Mouse (Mus musculus) liver, embryonic 11.5 days (tissue): ENCODE measurements at regions not wholly inside any gene's neighbourhood (a gene's known extent, or its start where the extent isn't known, plus 50 kb on each side); places are given as distances from the start of the nearest gene placed in this dataset.

Experiments
- ATAC-seq: fragments of 200-750 bp; cut with Nextera tagmentation; replicated peaks from 2 replicates; pipeline ENCODE4 v1.8.0; 2017; ENCODE audit warnings: moderate number of reproducible peaks, mild to moderate bottlenecking, moderate TSS enrichment, moderate library complexity; ENCODE audit not compliant: low FRiP score
- DNase-seq: peaks from one replicate; pipeline ENCODE4 v3.0.0-alpha.2; 2017; ENCODE audit warnings: low spot score
- H3K27ac ChIP-seq: fragments of 300-500 bp; sonication (generic); 2 replicates; pipeline ENCODE4 v1.5.1; 2014; ENCODE audit warnings: mild to moderate bottlenecking, low read depth, low read length, control low read depth
- H3K27me3 ChIP-seq: fragments of 300-500 bp; sonication (generic); replicated peaks from 2 replicates; pipeline ENCODE4 v1.6.1; 2014; ENCODE audit warnings: low read length, mixed read lengths; ENCODE audit not compliant: control insufficient read depth, insufficient read depth
- H3K36me3 ChIP-seq: fragments of 300-500 bp; sonication (generic); 2 replicates; pipeline ENCODE4 v1.6.1; 2014; ENCODE audit warnings: mild to moderate bottlenecking, low read length, moderate library complexity, mixed read lengths; ENCODE audit not compliant: control insufficient read depth, insufficient read depth
- H3K4me1 ChIP-seq: fragments of 300-500 bp; sonication (generic); replicated peaks from 2 replicates; pipeline ENCODE4 v1.6.1; 2014; ENCODE audit warnings: low read length, mixed read lengths; ENCODE audit not compliant: control insufficient read depth, insufficient read depth
- H3K4me2 ChIP-seq: fragments of 300-500 bp; sonication (generic); 2 replicates; pipeline ENCODE4 v1.6.1; 2014; ENCODE audit warnings: mild to moderate bottlenecking, control low read depth, moderate library complexity
- H3K4me3 ChIP-seq: fragments of 300-500 bp; sonication (generic); 2 replicates; pipeline ENCODE4 v1.5.1; 2014; ENCODE audit warnings: low read depth, low read length, control low read depth
- H3K9ac ChIP-seq: fragments of 300-500 bp; sonication (generic); 2 replicates; pipeline ENCODE4 v1.6.1; 2014; ENCODE audit warnings: low read depth, low read length, control low read depth
- H3K9me3 ChIP-seq: fragments of 300-500 bp; sonication (generic); 2 replicates; pipeline ENCODE4 v1.6.1; 2016; ENCODE audit warnings: low read length, inconsistent platforms, mixed read lengths; ENCODE audit not compliant: control insufficient read depth
- WGBS: fragments of 180-500 bp; shearing (Covaris S2); extraction: QIAGEN DNeasy Blood & Tissue Kit; methylation state at CpG from one replicate; pipeline ENCODE4 v1.1.7; 2014; 5-methylcytosine and 5-hydroxymethylcytosine counted together

DNA sequence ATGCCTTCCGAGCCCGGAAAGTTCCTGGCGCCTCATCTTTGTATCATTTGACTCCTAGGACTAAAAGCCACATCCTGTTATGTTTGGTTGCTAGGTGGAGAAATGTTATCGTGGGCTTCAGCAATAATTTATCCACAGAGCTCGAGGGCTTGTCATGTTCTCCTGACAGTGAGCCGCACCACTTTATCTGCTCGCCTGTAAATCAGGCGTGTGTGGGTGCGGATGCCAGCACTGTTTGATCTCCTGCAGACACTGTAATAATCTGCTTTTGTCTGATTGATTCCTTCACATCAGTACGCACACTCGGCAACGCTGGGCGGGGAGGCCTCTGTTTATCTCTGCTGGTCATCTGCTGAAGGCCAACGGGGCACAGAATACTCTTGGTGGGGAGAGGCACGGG, 178.5 kb upstream of the Zfp64 start:
- no peaks in the 10 kb centered on the region for H3K27me3 ChIP-seq
- H3K27ac ChIP-seq: no peak overlapping the region
- no peak for ATAC-seq
- H3K36me3 ChIP-seq: no peaks in the 10 kb centered on the region
- no peak for DNase-seq
- WGBS: 39% methylated on average over 15 of the region's 15 CpGs
- no peak overlapping the region for H3K4me3 ChIP-seq
- no peaks in the 10 kb centered on the region; the same call in 1 of the 2 replicates for H3K4me1 ChIP-seq
- no peaks in the 10 kb centered on the region for H3K9me3 ChIP-seq
- no peak overlapping the region for H3K4me2 ChIP-seq
- H3K9ac ChIP-seq: no peak overlapping the region

DNA sequence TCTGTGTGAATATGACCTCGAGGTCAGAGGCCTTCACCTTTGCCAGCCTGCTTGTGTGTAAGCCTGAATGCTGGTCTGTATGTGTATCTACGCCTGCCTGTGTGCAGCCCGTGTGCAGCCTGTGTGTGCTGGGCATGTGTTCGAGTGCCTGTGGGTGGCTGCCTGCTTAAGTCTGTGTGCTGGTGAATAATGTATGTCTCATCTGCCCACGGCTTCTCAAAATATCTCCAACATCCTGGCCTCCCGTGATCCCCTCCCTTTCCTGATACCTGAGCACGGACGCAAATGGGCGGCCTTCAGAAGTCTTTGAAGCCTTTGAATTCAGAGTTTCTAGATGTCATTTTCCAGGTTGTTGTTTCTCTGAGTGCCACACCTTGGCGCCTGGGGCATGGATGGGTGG, 170.1 kb upstream of the Zfp64 start:
- WGBS: 84% methylated on average over 10 of the region's 10 CpGs
- ATAC-seq: no peak

DNA sequence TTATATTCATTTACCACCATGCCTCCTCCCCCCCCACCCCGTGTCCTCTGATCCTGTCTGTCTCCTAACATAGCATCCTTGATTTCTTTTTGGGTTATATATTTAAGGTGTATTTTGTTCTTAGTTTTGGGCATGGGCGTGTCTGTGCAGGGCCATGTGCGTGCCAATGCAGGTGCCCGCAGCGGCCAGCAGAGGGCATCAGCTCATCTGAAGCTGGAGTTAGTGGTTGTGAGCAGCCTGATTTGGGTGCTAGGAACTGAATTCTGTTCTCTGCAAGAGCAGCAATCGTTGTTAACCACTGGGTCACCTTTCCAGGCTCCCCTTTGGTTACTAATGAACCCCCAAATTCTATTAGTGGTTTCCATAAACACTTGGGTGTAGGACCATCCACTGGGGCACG, 167.5 kb upstream of the Zfp64 start:
- Histone ChIP-seq H3K4me2 (no peak overlapping the region), H3K27me3 (no peaks in the 10 kb centered on the region), H3K36me3 (no peaks in the 10 kb centered on the region), H3K4me1 (no peaks in the 10 kb centered on the region), H3K9me3 (no peaks in the 10 kb centered on the region), H3K27ac (no peak overlapping the region), H3K9ac (no peak overlapping the region), H3K4me3 (no peak overlapping the region)
- DNase-seq: no peak
- 77% methylated on average over 7 of the region's 7 CpGs for WGBS
- no peak for ATAC-seq

More for the DNA sequence above, 170.1 kb upstream of the Zfp64 start:
- H3K27ac ChIP-seq: no peak overlapping the region
- DNase-seq: no peak
- H3K4me1 ChIP-seq: no peaks in the 10 kb centered on the region
- H3K4me2 ChIP-seq: no peak overlapping the region
- no peaks in the 10 kb centered on the region for H3K27me3 ChIP-seq
- no peak overlapping the region for H3K4me3 ChIP-seq
- H3K9me3 ChIP-seq: no peaks in the 10 kb centered on the region
- no peaks in the 10 kb centered on the region for H3K36me3 ChIP-seq
- no peak overlapping the region for H3K9ac ChIP-seq

DNA sequence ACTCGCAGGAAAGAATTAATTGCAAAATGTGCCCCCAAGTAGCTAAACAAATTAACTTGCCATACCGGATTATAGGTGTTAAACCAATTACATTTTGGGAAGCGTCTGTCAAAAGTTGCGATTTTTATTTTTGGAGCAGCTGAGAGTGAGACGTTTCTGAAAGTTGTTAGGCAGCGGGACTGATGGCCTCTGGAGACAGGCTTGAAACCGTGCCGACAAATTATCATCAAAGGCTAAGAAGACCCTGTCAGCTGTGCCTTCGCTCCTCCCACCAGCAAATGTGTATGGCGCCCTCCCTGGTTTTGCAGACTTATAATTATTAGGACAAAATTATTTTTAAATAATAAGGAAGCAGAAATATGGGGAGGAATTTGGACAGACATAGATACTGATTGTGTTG, 161.5 kb upstream of the Zfp64 start:
- Histone ChIP-seq H3K4me1 (no peaks in the 10 kb centered on the region), H3K9me3 (no peaks in the 10 kb centered on the region), H3K4me2 (no peak overlapping the region), H3K36me3 (no peaks in the 10 kb centered on the region), H3K27me3 (no peaks in the 10 kb centered on the region), H3K27ac (no peak overlapping the region), H3K4me3 (no peak overlapping the region), H3K9ac (no peak overlapping the region)
- WGBS: 73% methylated on average over 10 of the region's 10 CpGs
- ATAC-seq (no peak), DNase-seq (no peak)

DNA sequence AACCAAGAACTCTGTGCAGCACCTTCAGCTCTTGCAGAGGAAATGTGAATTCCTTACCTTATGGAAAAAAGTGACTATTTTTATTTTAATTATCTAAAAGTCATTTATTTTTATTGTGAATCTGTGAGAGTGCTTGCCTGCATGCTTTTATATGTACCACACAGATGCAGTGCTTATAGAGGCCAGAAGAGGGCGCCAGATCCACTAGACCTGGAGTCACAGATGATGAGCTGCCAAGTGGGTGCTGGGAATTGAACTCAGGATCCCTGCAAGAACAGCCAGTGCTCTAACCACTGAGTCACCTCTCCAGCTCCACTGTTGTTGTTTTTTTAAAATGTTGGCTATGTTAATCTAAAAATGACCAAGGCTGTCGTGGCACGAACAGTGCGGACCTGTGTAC, 153.7 kb upstream of the Zfp64 start:
- Histone ChIP-seq H3K4me1 (no peaks in the 10 kb centered on the region), H3K9me3 (no peaks in the 10 kb centered on the region), H3K4me2 (no peak overlapping the region), H3K27me3 (no peaks in the 10 kb centered on the region), H3K36me3 (no peaks in the 10 kb centered on the region), H3K9ac (no peak overlapping the region), H3K27ac (no peak overlapping the region), H3K4me3 (no peak overlapping the region)
- ATAC-seq (no peak), DNase-seq (no peak)
- 79% methylated on average over 4 of the region's 4 CpGs for WGBS

DNA sequence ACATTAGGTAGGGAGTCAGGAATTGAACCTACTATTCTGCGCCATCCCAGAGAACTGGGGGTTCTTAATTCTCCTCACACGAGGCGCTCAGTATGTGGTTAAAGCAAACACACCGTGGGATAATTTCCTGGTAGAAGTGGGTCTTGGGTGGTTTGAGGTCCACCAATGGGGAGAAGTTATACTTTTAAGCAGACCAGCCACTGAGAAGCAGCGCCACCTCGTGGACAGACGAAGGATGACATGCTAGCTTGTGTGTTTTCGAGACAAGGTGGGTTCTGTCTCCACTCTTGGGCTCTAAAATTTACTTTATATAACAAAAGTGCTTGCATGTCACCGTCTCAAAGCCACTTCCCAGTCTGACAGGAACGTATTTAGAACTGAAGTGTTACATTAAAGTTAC, 152.7 kb upstream of the Zfp64 start:
- peak; percentile 41 for DNase-seq
- 33% methylated on average over 10 of the region's 10 CpGs for WGBS

DNA sequence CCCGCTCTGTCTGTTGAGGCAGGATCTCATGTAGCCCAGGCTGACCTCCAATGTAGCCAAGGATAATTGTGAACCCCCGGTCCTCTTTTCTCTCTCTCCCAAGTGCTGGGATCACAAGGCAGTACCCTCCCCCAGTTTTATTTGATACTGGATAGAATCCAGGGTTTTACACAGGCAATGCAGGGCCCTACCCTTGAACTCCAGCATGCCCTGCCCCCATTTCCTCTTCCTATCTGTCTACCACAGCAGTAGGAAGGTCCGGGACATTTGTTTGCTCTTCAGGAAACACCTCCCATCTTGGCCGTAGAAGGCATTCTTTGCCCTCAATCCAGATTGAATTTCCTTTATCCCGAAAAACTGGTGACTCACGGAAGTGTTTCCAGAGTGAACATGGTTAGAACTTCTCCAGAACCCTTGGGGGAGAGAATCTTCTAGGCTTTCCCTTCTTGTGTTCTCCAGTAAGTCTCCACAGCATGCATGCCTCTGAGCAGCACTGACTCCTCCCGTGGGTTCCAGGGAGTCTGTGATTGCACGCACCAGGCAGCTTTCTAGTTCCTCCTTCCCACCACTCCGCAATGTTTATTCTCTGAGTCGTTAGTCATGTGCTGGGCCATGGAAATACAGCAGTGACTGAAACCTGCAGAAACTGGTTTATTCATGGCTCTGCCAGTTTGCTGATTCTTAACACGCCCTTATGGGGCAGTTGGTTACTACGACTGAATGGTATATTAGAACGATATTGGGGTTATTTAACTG, 146.3 kb upstream of the Zfp64 start:
- H3K9ac ChIP-seq: no peak overlapping the region
- H3K9me3 ChIP-seq: no peaks in the 10 kb centered on the region; the same call in 1 of the 2 replicates
- H3K4me2 ChIP-seq: no peak overlapping the region
- ATAC-seq: no peak
- H3K27me3 ChIP-seq: no peaks in the 10 kb centered on the region
- H3K36me3 ChIP-seq: no peaks in the 10 kb centered on the region
- no peak overlapping the region for H3K4me3 ChIP-seq
- no peaks in the 10 kb centered on the region for H3K4me1 ChIP-seq
- no peak overlapping the region for H3K27ac ChIP-seq
- no peak for DNase-seq
- WGBS: 76% methylated on average over 13 of the region's 13 CpGs

More for the DNA sequence above, 152.7 kb upstream of the Zfp64 start:
- H3K27ac ChIP-seq: no peak overlapping the region
- H3K4me2 ChIP-seq: no peak overlapping the region
- H3K9me3 ChIP-seq: no peaks in the 10 kb centered on the region
- no peak for ATAC-seq
- no peak overlapping the region for H3K9ac ChIP-seq
- H3K27me3 ChIP-seq: no peaks in the 10 kb centered on the region
- H3K4me3 ChIP-seq: no peak overlapping the region
- no peaks in the 10 kb centered on the region for H3K36me3 ChIP-seq
- H3K4me1 ChIP-seq: no peaks in the 10 kb centered on the region

DNA sequence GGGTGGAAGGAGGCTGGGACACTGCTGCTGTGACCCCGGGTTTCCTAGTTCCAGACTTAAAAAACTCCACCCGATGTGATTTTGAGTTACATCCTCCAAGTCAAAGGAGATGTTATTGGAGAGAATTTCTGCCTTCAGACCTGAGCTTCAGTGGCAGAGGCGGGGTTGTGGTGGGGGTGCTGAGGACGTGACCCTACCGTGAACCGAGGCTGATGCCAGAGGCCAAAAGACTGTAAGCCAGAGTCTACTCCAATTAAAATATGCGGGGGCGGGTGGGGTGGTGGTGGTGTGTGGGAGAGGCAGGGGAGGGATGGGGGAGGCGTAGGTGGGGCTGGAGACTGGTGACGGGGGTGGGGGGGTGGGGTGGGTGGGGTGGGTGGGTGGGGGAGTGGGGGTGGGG, 145.1 kb upstream of the Zfp64 start:
- H3K9ac ChIP-seq: no peak overlapping the region
- DNase-seq: no peak
- H3K27ac ChIP-seq: no peak overlapping the region
- H3K4me3 ChIP-seq: no peak overlapping the region
- no peak for ATAC-seq
- 77% methylated on average over 10 of the region's 10 CpGs for WGBS
- no peak overlapping the region for H3K4me2 ChIP-seq
- no peaks in the 10 kb centered on the region for H3K4me1 ChIP-seq
- H3K9me3 ChIP-seq: no peaks in the 10 kb centered on the region; the same call in 1 of the 2 replicates
- no peaks in the 10 kb centered on the region for H3K36me3 ChIP-seq
- H3K27me3 ChIP-seq: no peaks in the 10 kb centered on the region

DNA sequence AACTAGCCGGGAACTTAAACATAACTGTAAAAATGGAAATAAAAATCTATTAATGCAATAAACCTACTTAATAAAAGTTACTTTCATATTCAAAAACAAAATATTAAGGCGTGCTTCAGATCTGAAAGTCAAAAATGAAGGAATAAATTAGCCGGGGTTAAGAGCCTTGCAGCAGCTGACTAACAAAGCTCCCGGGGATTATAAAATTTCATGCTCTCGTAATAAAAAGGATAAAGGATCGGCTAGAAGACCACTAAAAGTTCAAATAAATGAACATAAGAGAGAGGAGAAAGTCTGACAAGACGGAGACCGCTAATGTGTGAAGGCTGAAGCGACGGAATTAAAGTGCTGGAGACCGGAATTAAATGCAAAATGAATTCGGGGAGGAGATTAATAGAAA, 144.3 kb upstream of the Zfp64 start:
- ATAC-seq (no peak), DNase-seq (no peak)
- Histone ChIP-seq H3K9me3 (no peaks in the 10 kb centered on the region; the same call in 1 of the 2 replicates), H3K27me3 (no peaks in the 10 kb centered on the region), H3K27ac (no peak overlapping the region), H3K36me3 (no peaks in the 10 kb centered on the region), H3K4me1 (no peaks in the 10 kb centered on the region), H3K4me3 (no peak overlapping the region), H3K4me2 (no peak overlapping the region), H3K9ac (no peak overlapping the region)
- WGBS: 89% methylated on average over 12 of the region's 12 CpGs
